Mouse (Mus musculus) embryonic facial prominence, embryonic 11.5 days (tissue): ENCODE measurements at regions not wholly inside any gene's neighbourhood (a gene's known extent, or its start where the extent isn't known, plus 50 kb on each side); places are given as distances from the start of the nearest gene placed in this dataset.

Experiments used
- ATAC-seq: fragments of 200-750 bp; cut with Nextera tagmentation; replicated peaks from 2 replicates; pipeline ENCODE4 v1.8.0; 2017; ENCODE audit warnings: low read depth; ENCODE audit not compliant: insufficient number of reproducible peaks, low FRiP score, low TSS enrichment
- DNase-seq: peaks from one replicate; pipeline ENCODE4 v3.0.0-alpha.2; 2015; ENCODE audit warnings: low spot score
- H3K27ac ChIP-seq: fragments of 300-500 bp; sonication (generic); replicated peaks from 2 replicates; pipeline ENCODE4 v1.5.1; 2014; ENCODE audit warnings: mild to moderate bottlenecking, low read depth, low read length, control low read depth
- H3K27me3 ChIP-seq: fragments of 300-500 bp; sonication (generic); 2 replicates; pipeline ENCODE4 v1.6.1; 2014; ENCODE audit warnings: mild to moderate bottlenecking, low read length, moderate library complexity, mixed read lengths; ENCODE audit not compliant: control insufficient read depth, insufficient read depth
- H3K36me3 ChIP-seq: fragments of 300-500 bp; sonication (generic); replicated peaks from 2 replicates; pipeline ENCODE4 v1.6.1; 2014; ENCODE audit warnings: low read depth, mild to moderate bottlenecking, low read length, moderate library complexity, mixed read lengths; ENCODE audit not compliant: control insufficient read depth, insufficient read depth
- H3K4me1 ChIP-seq: fragments of 300-500 bp; sonication (generic); 2 replicates; pipeline ENCODE4 v1.6.1; 2014; ENCODE audit warnings: low read length, mixed read lengths; ENCODE audit not compliant: control insufficient read depth, insufficient read depth
- H3K4me2 ChIP-seq: fragments of 300-500 bp; sonication (generic); 2 replicates; pipeline ENCODE4 v1.6.1; 2014; ENCODE audit warnings: low read depth, mild to moderate bottlenecking, control low read depth, low read length, moderate library complexity
- H3K4me3 ChIP-seq: fragments of 300-500 bp; sonication (generic); 2 replicates; pipeline ENCODE4 v1.5.1; 2014; ENCODE audit warnings: low read depth, low read length, control low read depth
- H3K9ac ChIP-seq: fragments of 300-500 bp; sonication (generic); replicated peaks from 2 replicates; pipeline ENCODE4 v1.6.1; 2014; ENCODE audit warnings: mild to moderate bottlenecking, control low read depth, low read length
- H3K9me3 ChIP-seq: fragments of 300-500 bp; sonication (generic); replicated peaks from 2 replicates; pipeline ENCODE4 v1.6.1; 2016; ENCODE audit warnings: mild to moderate bottlenecking, low read length, inconsistent platforms, mixed read lengths; ENCODE audit not compliant: control insufficient read depth
- WGBS: fragments of 180-500 bp; shearing (Covaris S2); extraction: QIAGEN DNeasy Blood & Tissue Kit; methylation state at CpG from one replicate; pipeline ENCODE4 v1.1.7; 2014; 5-methylcytosine and 5-hydroxymethylcytosine counted together

- H3K4me3 ChIP-seq: no peak overlapping the region
- H3K9me3 ChIP-seq: no peaks in the 10 kb centered on the region
- H3K4me1 ChIP-seq: no peaks in the 10 kb centered on the region
- no peaks in the 10 kb centered on the region for H3K36me3 ChIP-seq
- WGBS: 78% methylated on average over 1 of the region's 1 CpGs
- DNase-seq: no peak
- H3K9ac ChIP-seq: no peak overlapping the region
- H3K4me2 ChIP-seq: no peak overlapping the region
- H3K27me3 ChIP-seq: no peaks in the 10 kb centered on the region
- no peak for ATAC-seq
- no peak overlapping the region for H3K27ac ChIP-seq
Measured at GRCm38 (mm10) chr13:102175406-102175805, 407.4 kb upstream of the Pik3r1 start.

- no peak overlapping the region for H3K4me2 ChIP-seq
- H3K27me3 ChIP-seq: no peaks in the 10 kb centered on the region
- ATAC-seq (no peak), DNase-seq (no peak)
- H3K9ac ChIP-seq: no peak overlapping the region
- no peak overlapping the region for H3K27ac ChIP-seq
- WGBS: 84% methylated on average over 2 of the region's 2 CpGs
- no peaks in the 10 kb centered on the region for H3K36me3 ChIP-seq
- H3K4me3 ChIP-seq: no peak overlapping the region
- no peaks in the 10 kb centered on the region for H3K9me3 ChIP-seq
- no peaks in the 10 kb centered on the region for H3K4me1 ChIP-seq
Measured at GRCm38 (mm10) chr13:102176456-102176855, 408.4 kb upstream of the Pik3r1 start.

- Histone ChIP-seq H3K4me2 (no peak overlapping the region), H3K36me3 (no peaks in the 10 kb centered on the region), H3K9ac (no peak overlapping the region), H3K4me1 (no peaks in the 10 kb centered on the region), H3K9me3 (no peaks in the 10 kb centered on the region), H3K27ac (no peak overlapping the region), H3K27me3 (no peaks in the 10 kb centered on the region), H3K4me3 (no peak overlapping the region)
- DNase-seq: no peak
- no peak for ATAC-seq
Measured at GRCm38 (mm10) chr13:102194716-102195115, 426.7 kb upstream of the Pik3r1 start.

- no peaks in the 10 kb centered on the region for H3K36me3 ChIP-seq
- no peaks in the 10 kb centered on the region for H3K9me3 ChIP-seq
- ATAC-seq: no peak
- no peak overlapping the region for H3K27ac ChIP-seq
- 86% methylated on average over 1 of the region's 1 CpGs for WGBS
- no peak overlapping the region for H3K4me3 ChIP-seq
- DNase-seq: no peak
- no peak overlapping the region for H3K4me2 ChIP-seq
- H3K27me3 ChIP-seq: no peaks in the 10 kb centered on the region
- H3K4me1 ChIP-seq: no peaks in the 10 kb centered on the region
- no peak overlapping the region for H3K9ac ChIP-seq
Measured at GRCm38 (mm10) chr13:102202301-102202700, 434.3 kb upstream of the Pik3r1 start.

- Histone ChIP-seq H3K27ac (no peak overlapping the region), H3K9me3 (no peaks in the 10 kb centered on the region), H3K4me3 (no peak overlapping the region), H3K36me3 (no peaks in the 10 kb centered on the region), H3K4me2 (no peak overlapping the region), H3K27me3 (no peaks in the 10 kb centered on the region), H3K9ac (no peak overlapping the region), H3K4me1 (no peaks in the 10 kb centered on the region)
- no peak for ATAC-seq
- no peak for DNase-seq
- WGBS: 81% methylated on average over 11 of the region's 11 CpGs
Measured at GRCm38 (mm10) chr13:102218486-102218885, 450.5 kb upstream of the Pik3r1 start.

GRCm38 (mm10) chr13:102231048-102231447 is 462.3 kb upstream of the Cd180 start:
- 84% methylated on average over 7 of the region's 7 CpGs for WGBS
- H3K4me2 ChIP-seq: no peak overlapping the region
- H3K27ac ChIP-seq: no peak overlapping the region
- no peaks in the 10 kb centered on the region for H3K9me3 ChIP-seq
- H3K9ac ChIP-seq: no peak overlapping the region
- H3K4me1 ChIP-seq: no peaks in the 10 kb centered on the region
- ATAC-seq: no peak
- no peaks in the 10 kb centered on the region for H3K36me3 ChIP-seq
- H3K4me3 ChIP-seq: no peak overlapping the region
- no peaks in the 10 kb centered on the region for H3K27me3 ChIP-seq
- no peak for DNase-seq

- H3K9me3 ChIP-seq: no peaks in the 10 kb centered on the region
- H3K27me3 ChIP-seq: no peaks in the 10 kb centered on the region
- no peak overlapping the region for H3K9ac ChIP-seq
- ATAC-seq (no peak), DNase-seq (no peak)
- H3K36me3 ChIP-seq: no peaks in the 10 kb centered on the region
- WGBS: 81% methylated on average over 4 of the region's 4 CpGs
- no peak overlapping the region for H3K4me2 ChIP-seq
- H3K4me1 ChIP-seq: no peaks in the 10 kb centered on the region
- H3K4me3 ChIP-seq: no peak overlapping the region
- H3K27ac ChIP-seq: no peak overlapping the region
Measured at GRCm38 (mm10) chr13:102232291-102232936, 460.9 kb upstream of the Cd180 start.

- H3K9me3 ChIP-seq: no peaks in the 10 kb centered on the region
- ATAC-seq: no peak
- no peaks in the 10 kb centered on the region for H3K4me1 ChIP-seq
- H3K4me2 ChIP-seq: no peak overlapping the region
- WGBS: 87% methylated on average over 2 of the region's 2 CpGs
- no peaks in the 10 kb centered on the region for H3K36me3 ChIP-seq
- no peak overlapping the region for H3K9ac ChIP-seq
- H3K27ac ChIP-seq: no peak overlapping the region
- no peak for DNase-seq
- no peaks in the 10 kb centered on the region for H3K27me3 ChIP-seq
- no peak overlapping the region for H3K4me3 ChIP-seq
Measured at GRCm38 (mm10) chr13:102250884-102251283, 442.5 kb upstream of the Cd180 start.
